Mouse (Mus musculus) lung, postnatal 0 days (tissue): Measurements from ENCODE around the gene Vps13a. TPM values are rescaled to one million over a fixed set of nuclear protein-coding genes. Genes with fewer than 3 reads are reported as not detected.
"Not testable (repeated sequence)": the region's sequence is repeated elsewhere in the genome, so short reads cannot be mapped to it uniquely, and the experiment has no call there.

Experiments used
- ATAC-seq: fragments of 200-750 bp; cut with Nextera tagmentation; 2 replicates; pipeline ENCODE4 v1.8.0; 2017; ENCODE audit warnings: moderate library complexity
- DNase-seq: peaks from one replicate; pipeline ENCODE4 v3.0.0-alpha.2; 2016; ENCODE audit warnings: low spot score
- H3K27ac ChIP-seq: fragments of 300-500 bp; sonication (generic); 2 replicates; pipeline ENCODE4 v1.5.1; 2014; ENCODE audit warnings: antibody characterized with exemption, mild to moderate bottlenecking, low read length, mixed read lengths
- H3K27me3 ChIP-seq: fragments of 300-500 bp; sonication (generic); replicated peaks from 2 replicates; pipeline ENCODE4 v1.6.1; 2014; ENCODE audit warnings: low read length, mixed read lengths; ENCODE audit not compliant: insufficient read depth
- H3K36me3 ChIP-seq: fragments of 300-500 bp; sonication (generic); 2 replicates; pipeline ENCODE4 v1.6.1; 2014; ENCODE audit warnings: low read length, mixed read lengths; ENCODE audit not compliant: insufficient read depth
- H3K4me1 ChIP-seq: fragments of 300-500 bp; sonication (generic); 2 replicates; pipeline ENCODE4 v1.6.1; 2014; ENCODE audit warnings: antibody characterized with exemption, low read depth, low read length, mixed read lengths; ENCODE audit not compliant: insufficient read depth
- H3K4me2 ChIP-seq: fragments of 300-500 bp; sonication (generic); replicated peaks from 2 replicates; pipeline ENCODE4 v1.6.1; 2014; ENCODE audit warnings: low read depth, mild to moderate bottlenecking, low read length, moderate library complexity, mixed read lengths
- H3K4me3 ChIP-seq: fragments of 300-500 bp; sonication (generic); 2 replicates; pipeline ENCODE4 v1.5.1; 2014; ENCODE audit warnings: low read depth, low read length
- H3K9ac ChIP-seq: fragments of 300-500 bp; sonication (generic); replicated peaks from 2 replicates; pipeline ENCODE4 v1.6.1; 2014; ENCODE audit warnings: low read depth, mild to moderate bottlenecking
- H3K9me3 ChIP-seq: fragments of 300-500 bp; sonication (generic); 2 replicates; pipeline ENCODE4 v1.6.1; 2016; ENCODE audit warnings: low read length, mixed read lengths
- CTCF ChIP-seq: IDR thresholded peaks from 2 replicates; pipeline ENCODE4 v1.5.1; 2016; ENCODE audit warnings: antibody characterized with exemption, mild to moderate bottlenecking
- EP300 ChIP-seq: IDR thresholded peaks from 2 replicates; pipeline ENCODE4 v1.6.1; 2016; ENCODE audit warnings: antibody characterized with exemption, mild to moderate bottlenecking, control low read depth
- WGBS: fragments of 180-500 bp; shearing (Covaris S2); extraction: QIAGEN DNeasy Blood & Tissue Kit; methylation state at CpG from one replicate; pipeline ENCODE4 v1.1.7; 2014; 5-methylcytosine and 5-hydroxymethylcytosine counted together
- polyA plus RNA-seq: library from polyadenylated mRNA; unstranded; fragments of >200 nt; fragmentation: Nextera tagmentation; extraction: Ambion mirVana; gene quantifications from 2 replicates; pipeline ENCODE4 v1.2.1, GENCODE M21; 2015

The Vps13a gene
- polyA plus RNA-seq, 1 experiment from 2014 or later: 8.2 TPM

GRCm38 (mm10) chr19:16777901-16778300 is 2.8 kb downstream of the Vps13a start:
- DNase-seq (no peak), ATAC-seq (no peak)
- peaks cover 4% of the 10 kb centered on the region; the same call in 1 of the 2 replicates for H3K4me1 ChIP-seq
- H3K36me3 ChIP-seq: no peaks in the 10 kb centered on the region
- H3K4me3 ChIP-seq: no peak overlapping the region
- no peaks in the 10 kb centered on the region for H3K27me3 ChIP-seq
- WGBS: 77% methylated on average over 3 of the region's 3 CpGs
- H3K9me3 ChIP-seq: no peaks in the 10 kb centered on the region
- no peak overlapping the region for H3K27ac ChIP-seq
- H3K9ac ChIP-seq: no peak overlapping the region
- TF ChIP-seq EP300 (no peak), CTCF (no peak)
- H3K4me2 ChIP-seq: no peak overlapping the region

GRCm38 (mm10) chr19:16777391-16777790 is 3.3 kb downstream of the Vps13a start:
- not testable (repeated sequence) for H3K9me3 ChIP-seq, H3K27me3 ChIP-seq, H3K4me3 ChIP-seq, ATAC-seq, H3K4me1 ChIP-seq, H3K36me3 ChIP-seq, H3K9ac ChIP-seq, H3K27ac ChIP-seq, H3K4me2 ChIP-seq, DNase-seq

- peak; percentile 49 for DNase-seq
Observed at GRCm38 (mm10) chr19:16773237-16774016, 7.3 kb downstream of the Vps13a start.

GRCm38 (mm10) chr19:16767407-16767806 is 13.3 kb downstream of the Vps13a start:
- DNase-seq: no peak
- 65% methylated on average over 2 of the region's 2 CpGs for WGBS
- TF ChIP-seq CTCF: no peak
- TF ChIP-seq EP300: no peak

More at GRCm38 (mm10) chr19:16773237-16774016, 7.3 kb downstream of the Vps13a start:
- H3K4me1 ChIP-seq: no peaks in the 10 kb centered on the region
- peak overlapping the region; percentile 44 for H3K4me2 ChIP-seq
- peak; percentile 30; the same call in 1 of the 2 replicates for ATAC-seq
- H3K27ac ChIP-seq: peak overlapping the region; percentile 43
- no peaks in the 10 kb centered on the region for H3K36me3 ChIP-seq
- TF ChIP-seq EP300 (no peak), CTCF (peak; percentile 51)
- H3K4me3 ChIP-seq: peak overlapping the region; percentile 24; the same call in 1 of the 2 replicates
- no peaks in the 10 kb centered on the region for H3K9me3 ChIP-seq
- 49% methylated on average over 11 of the region's 11 CpGs for WGBS
- no peak overlapping the region for H3K9ac ChIP-seq
- H3K27me3 ChIP-seq: no peaks in the 10 kb centered on the region

GRCm38 (mm10) chr19:16757439-16757838 is 23.3 kb downstream of the Vps13a start:
- WGBS: 87% methylated on average over 8 of the region's 9 CpGs
- not testable (repeated sequence) for H3K9ac ChIP-seq, H3K4me3 ChIP-seq, H3K9me3 ChIP-seq, H3K4me1 ChIP-seq, H3K27ac ChIP-seq, DNase-seq, H3K36me3 ChIP-seq, ATAC-seq, H3K27me3 ChIP-seq, H3K4me2 ChIP-seq

More at GRCm38 (mm10) chr19:16767407-16767806, 13.3 kb downstream of the Vps13a start:
- no peak for ATAC-seq
- no peak overlapping the region for H3K27ac ChIP-seq
- H3K36me3 ChIP-seq: no peaks in the 10 kb centered on the region
- H3K9me3 ChIP-seq: no peaks in the 10 kb centered on the region
- H3K4me2 ChIP-seq: no peak overlapping the region
- H3K4me1 ChIP-seq: no peaks in the 10 kb centered on the region
- H3K9ac ChIP-seq: no peak overlapping the region
- H3K27me3 ChIP-seq: no peaks in the 10 kb centered on the region
- no peak overlapping the region for H3K4me3 ChIP-seq

- Histone ChIP-seq H3K4me2 (no peak overlapping the region), H3K4me1 (no peaks in the 10 kb centered on the region), H3K36me3 (peaks cover 6% of the 10 kb centered on the region; the same call in 1 of the 2 replicates), H3K4me3 (no peak overlapping the region), H3K27ac (no peak overlapping the region), H3K9me3 (no peaks in the 10 kb centered on the region), H3K27me3 (no peaks in the 10 kb centered on the region), H3K9ac (no peak overlapping the region)
- TF ChIP-seq CTCF: peak; percentile 16; the same call in 1 of the 2 replicates
- TF ChIP-seq EP300: no peak
- DNase-seq (peak; percentile 24), ATAC-seq (no peak)
Observed at GRCm38 (mm10) chr19:16755854-16756253, 24.9 kb downstream of the Vps13a start.
